Mouse (Mus musculus) hindbrain, embryonic 15.5 days (tissue): ENCODE measurements at regions not wholly inside any gene's neighbourhood (a gene's known extent, or its start where the extent isn't known, plus 50 kb on each side); places are given as distances from the start of the nearest gene placed in this dataset.

Source experiments
- ATAC-seq: fragments of 200-750 bp; cut with Nextera tagmentation; 2 replicates; pipeline ENCODE4 v1.8.0; 2017; ENCODE audit warnings: low read depth, moderate number of reproducible peaks, moderate TSS enrichment; ENCODE audit not compliant: low FRiP score
- H3K27ac ChIP-seq: fragments of 300-500 bp; sonication (generic); replicated peaks from 2 replicates; pipeline ENCODE4 v1.5.1; 2015; ENCODE audit warnings: mild to moderate bottlenecking, inconsistent platforms
- H3K27me3 ChIP-seq: fragments of 300-500 bp; sonication (generic); 2 replicates; pipeline ENCODE4 v1.6.1; 2015; ENCODE audit warnings: control low read depth, inconsistent platforms
- H3K36me3 ChIP-seq: fragments of 300-500 bp; sonication (generic); 2 replicates; pipeline ENCODE4 v1.6.1; 2015; ENCODE audit warnings: control low read depth, inconsistent platforms
- H3K4me1 ChIP-seq: fragments of 300-500 bp; sonication (generic); replicated peaks from 2 replicates; pipeline ENCODE4 v1.6.1; 2015; ENCODE audit warnings: control low read depth, inconsistent platforms
- H3K4me2 ChIP-seq: fragments of 300-500 bp; sonication (generic); 2 replicates; pipeline ENCODE4 v1.6.1; 2015; ENCODE audit warnings: moderate library complexity, mild to moderate bottlenecking, inconsistent platforms
- H3K4me3 ChIP-seq: fragments of 300-500 bp; sonication (generic); 2 replicates; pipeline ENCODE4 v1.5.1; 2015; ENCODE audit warnings: mild to moderate bottlenecking, inconsistent platforms
- H3K9ac ChIP-seq: fragments of 300-500 bp; sonication (generic); 2 replicates; pipeline ENCODE4 v1.6.1; 2015; ENCODE audit warnings: inconsistent platforms
- H3K9me3 ChIP-seq: fragments of 300-500 bp; sonication (generic); 2 replicates; pipeline ENCODE4 v1.6.1; 2016; ENCODE audit warnings: control low read depth, inconsistent platforms
- WGBS: fragments of 180-500 bp; shearing (Covaris S2); methylation state at CpG from one replicate; pipeline ENCODE4 v1.1.7; 2015; 5-methylcytosine and 5-hydroxymethylcytosine counted together

- Histone ChIP-seq H3K27me3 (no peaks in the 10 kb centered on the region), H3K4me2 (no peak overlapping the region), H3K9me3 (no peaks in the 10 kb centered on the region), H3K4me1 (no peaks in the 10 kb centered on the region), H3K27ac (no peak overlapping the region), H3K9ac (no peak overlapping the region), H3K36me3 (no peaks in the 10 kb centered on the region), H3K4me3 (no peak overlapping the region)
- 56% methylated on average over 3 of the region's 3 CpGs for WGBS
- no peak for ATAC-seq
Observed at GRCm38 (mm10) chr5:44863887-44864286, 64.4 kb upstream of the Ldb2 start.

GRCm38 (mm10) chr5:44863349-44863748, 63.9 kb upstream of the Ldb2 start:
- Histone ChIP-seq H3K9ac (no peak overlapping the region), H3K36me3 (no peaks in the 10 kb centered on the region), H3K4me2 (no peak overlapping the region), H3K27me3 (no peaks in the 10 kb centered on the region), H3K27ac (no peak overlapping the region), H3K4me3 (no peak overlapping the region), H3K9me3 (no peaks in the 10 kb centered on the region), H3K4me1 (no peaks in the 10 kb centered on the region)
- no peak for ATAC-seq
- WGBS = 76% methylated on average over 3 of the region's 3 CpGs

GRCm38 (mm10) chr5:44854189-44854588, 54.7 kb upstream of the Ldb2 start:
- Histone ChIP-seq H3K4me2 (no peak overlapping the region), H3K27me3 (no peaks in the 10 kb centered on the region), H3K27ac (no peak overlapping the region), H3K4me3 (no peak overlapping the region), H3K36me3 (no peaks in the 10 kb centered on the region), H3K9me3 (no peaks in the 10 kb centered on the region), H3K9ac (no peak overlapping the region), H3K4me1 (no peaks in the 10 kb centered on the region)
- ATAC-seq = no peak
- WGBS = 83% methylated on average over 4 of the region's 4 CpGs
